Mouse (Mus musculus) lung, adult 18-20 months (tissue): ENCODE data around the gene Nanp.

Source experiments
- DNase-seq, 2 experiments: peaks; one replicate each; pipeline ENCODE4 v3.0.0; 2022; ENCODE audit warnings: mixed read lengths in 2 of 2

Gene Nanp

GRCm38 (mm10) chr2:150995324-150995723, 43.9 kb downstream of the Nanp start:
- DNase-seq, result no peak

- no peak for DNase-seq
These were observed 48.1 kb downstream of the Nanp start for GRCm38 (mm10) chr2:150991050-150991449.

- DNase-seq, result peak in 1 of 2 experiments; percentile 16
These were observed 48.7 kb downstream of the Nanp start for GRCm38 (mm10) chr2:150990506-150990905.

GRCm38 (mm10) chr2:150985359-150985758, 53.8 kb downstream of the Nanp start:
- DNase-seq, result no peak

- DNase-seq, result no peak
These were observed 57.1 kb downstream of the Nanp start for GRCm38 (mm10) chr2:150982051-150982450.

GRCm38 (mm10) chr2:150981524-150981923, 57.7 kb downstream of the Nanp start:
- no peak for DNase-seq

- no peak for DNase-seq
These were observed 59.2 kb downstream of the Nanp start for GRCm38 (mm10) chr2:150979861-150980620.
